Mouse (Mus musculus): ENCODE measurements around the gene Fam69a.

The Fam69a gene

GRCm38 (mm10) chr5:107908514-107909110 is 78.3 kb downstream of the Fam69a start:
- DNase-seq (ENCODE audit: low spot score in 2 of 2) = no peak

DNA sequence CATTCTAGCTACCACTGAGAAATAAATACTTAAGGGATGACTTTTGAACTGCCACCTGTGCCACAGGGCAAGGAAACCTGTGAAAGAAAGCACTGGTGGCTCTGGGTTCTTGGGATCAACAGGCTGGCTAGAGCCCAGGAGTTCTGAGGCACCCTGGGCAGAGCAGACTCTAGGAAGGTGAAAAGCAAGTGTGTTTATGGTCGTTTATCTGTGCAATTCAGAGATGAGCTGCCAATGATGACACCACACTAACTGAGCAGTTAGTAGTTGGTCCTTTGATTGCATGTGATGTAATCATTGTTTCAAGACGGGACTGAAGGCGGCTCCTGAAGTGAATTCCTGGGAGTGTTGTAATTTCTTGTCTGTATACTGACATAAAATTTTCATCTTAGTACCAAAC is 82.6 kb downstream of the Fam69a start:
- DNase-seq (ENCODE audit: low spot score in 2 of 2) = no peak

- peak; percentile 39 to 57 for DNase-seq (ENCODE audit: low spot score in 2 of 2)
Observed at GRCm38 (mm10) chr5:107901014-107901615, 85.8 kb downstream of the Fam69a start.

DNA sequence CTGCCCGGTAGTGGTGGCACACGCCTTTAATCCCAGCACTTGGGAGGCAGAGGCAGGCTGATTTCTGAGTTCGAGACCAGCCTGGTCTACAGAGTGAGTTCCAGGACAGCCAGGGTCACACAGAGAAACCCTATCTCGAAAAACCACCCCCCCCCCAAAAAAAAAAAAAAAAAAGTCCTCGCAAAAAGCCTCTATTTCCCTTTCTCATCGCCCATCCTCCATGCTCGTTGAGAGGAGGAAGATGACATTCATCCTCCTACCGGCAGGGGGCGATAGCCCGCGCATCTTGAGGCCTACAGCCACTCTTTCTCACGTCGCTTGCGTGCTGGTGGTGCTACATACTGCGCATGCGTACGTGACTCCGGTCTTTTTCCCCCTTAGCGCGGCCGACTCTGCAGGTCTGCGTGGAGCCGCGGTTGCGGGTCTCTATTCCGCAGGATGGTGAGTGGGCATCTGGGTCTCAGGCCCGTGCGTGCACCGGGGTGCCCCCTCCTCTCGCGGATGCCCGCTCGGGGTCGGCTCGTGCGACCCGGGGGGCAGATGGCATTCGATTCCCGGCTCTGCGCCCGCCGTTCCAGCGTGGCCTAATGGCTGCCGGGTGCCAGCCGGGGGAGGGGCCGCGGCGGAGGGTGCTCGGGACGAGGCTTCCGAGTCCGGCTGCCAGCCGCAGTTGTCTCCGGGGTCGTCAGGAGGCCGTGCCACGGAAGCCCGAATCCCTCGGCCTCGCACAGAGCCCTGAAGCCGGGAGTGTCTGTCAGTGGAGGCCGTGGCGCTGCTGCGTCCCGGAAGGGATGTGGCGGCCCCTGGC is 86.5 kb downstream of the Fam69a start, which contains the start of gene Rpl5:
TSS of gene Rpl5 (plus strand) at position 297 of the 808 bp plus-strand sequence.
- peak; percentile 93 to 95 for DNase-seq (ENCODE audit: low spot score in 2 of 2)

DNA sequence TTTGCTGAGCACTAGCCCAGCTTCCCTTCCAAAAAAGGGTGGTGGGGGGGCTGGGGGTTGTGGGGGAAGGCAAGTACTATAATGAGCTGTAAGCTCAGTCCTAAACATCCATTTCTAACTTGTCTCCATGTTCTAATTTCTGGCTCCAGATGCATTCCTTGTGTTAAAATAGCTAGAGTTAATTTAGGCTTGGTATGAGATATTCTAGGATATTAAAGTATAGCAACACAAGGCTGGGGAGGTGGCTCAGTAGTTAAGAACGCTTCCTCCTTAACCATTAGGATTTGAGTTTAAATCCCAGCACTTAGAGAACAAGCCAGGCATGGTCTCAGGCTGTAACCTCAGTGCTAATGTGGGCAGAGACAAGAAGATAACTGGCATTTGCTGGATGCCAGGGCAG is 90.6 kb downstream of the Fam69a start:
- no peak for DNase-seq (ENCODE audit: low spot score in 2 of 2)

GRCm38 (mm10) chr5:107894676-107895075 is 92.2 kb downstream of the Fam69a start:
- no peak for DNase-seq (ENCODE audit: low spot score in 2 of 2)

DNA sequence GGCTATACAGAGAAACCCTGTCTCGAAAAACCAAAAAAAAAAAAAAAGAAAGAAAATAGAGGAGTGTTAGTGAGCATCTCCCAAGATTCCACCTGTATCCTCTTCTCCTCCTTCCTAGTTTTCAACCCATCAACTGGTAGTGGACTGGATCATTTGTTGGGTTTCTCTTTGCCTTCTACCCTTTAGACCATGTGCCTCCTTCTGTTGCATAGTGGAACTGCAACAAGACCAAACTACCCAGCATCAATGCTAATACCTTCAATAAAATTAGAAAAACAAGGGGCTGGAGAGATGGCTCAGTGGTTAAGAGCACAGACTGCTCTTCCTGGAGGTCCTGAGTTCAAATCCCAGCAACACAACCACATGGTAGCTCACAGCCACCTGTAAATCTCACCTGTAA is 95.4 kb downstream of the Fam69a start:
- peak in 1 of 2 experiments; percentile 19 for DNase-seq (ENCODE audit: low spot score in 2 of 2)

- no peak for DNase-seq (ENCODE audit: low spot score in 2 of 2)
Observed at GRCm38 (mm10) chr5:107889994-107890888, 96.6 kb downstream of the Fam69a start.

DNA sequence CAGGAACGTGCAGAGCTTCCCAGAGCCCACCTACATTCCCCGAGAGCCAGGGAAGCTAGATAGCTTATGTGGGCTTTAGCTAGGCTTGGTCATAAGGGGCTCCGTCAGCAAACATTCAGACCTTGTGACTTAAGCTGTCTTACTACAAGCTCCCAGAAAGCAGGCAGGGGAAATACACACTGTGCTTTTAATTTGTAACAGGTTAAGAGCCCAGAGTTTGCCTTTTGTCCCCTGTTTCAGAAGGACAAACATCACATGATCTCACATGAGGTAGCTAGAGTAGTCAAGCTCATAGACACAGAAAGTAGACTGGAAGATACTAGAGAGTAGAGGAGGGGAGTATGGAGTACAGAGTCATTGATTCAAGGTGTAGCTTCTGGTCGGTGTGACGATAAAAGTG is 106.2 kb downstream of the Fam69a start:
- no peak for DNase-seq (ENCODE audit: low spot score in 2 of 2)

GRCm38 (mm10) chr5:107877053-107877452 is 109.8 kb downstream of the Fam69a start:
- no peak for DNase-seq (ENCODE audit: low spot score in 2 of 2)

DNA sequence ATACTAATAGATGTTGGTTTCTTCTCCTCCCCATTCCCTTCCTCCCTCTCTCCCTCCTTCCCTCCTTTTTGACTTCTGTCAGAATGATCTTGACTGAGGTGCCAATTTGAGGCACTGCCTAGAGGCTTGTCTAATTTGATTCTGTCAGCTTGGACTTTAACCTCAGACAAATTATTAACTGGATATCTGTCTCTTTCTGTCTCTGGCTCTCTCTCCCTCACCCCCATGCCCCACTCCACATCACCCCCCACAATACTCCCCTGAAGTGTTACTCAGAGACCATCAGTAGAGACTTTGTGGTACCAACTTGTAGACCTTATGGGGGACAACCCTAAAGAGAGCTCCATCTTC is 111.6 kb downstream of the Fam69a start:
- no peak for DNase-seq (ENCODE audit: low spot score in 2 of 2)

GRCm38 (mm10) chr5:107874561-107875260 is 112.2 kb downstream of the Fam69a start, which contains the start of gene Evi5:
Gene Evi5, minus strand, starts transcription at chr5:107875107.
- DNase-seq (ENCODE audit: low spot score in 2 of 2) = no peak

GRCm38 (mm10) chr5:107873886-107874302 is 113.0 kb downstream of the Fam69a start:
- DNase-seq (ENCODE audit: low spot score in 2 of 2) = no peak

DNA sequence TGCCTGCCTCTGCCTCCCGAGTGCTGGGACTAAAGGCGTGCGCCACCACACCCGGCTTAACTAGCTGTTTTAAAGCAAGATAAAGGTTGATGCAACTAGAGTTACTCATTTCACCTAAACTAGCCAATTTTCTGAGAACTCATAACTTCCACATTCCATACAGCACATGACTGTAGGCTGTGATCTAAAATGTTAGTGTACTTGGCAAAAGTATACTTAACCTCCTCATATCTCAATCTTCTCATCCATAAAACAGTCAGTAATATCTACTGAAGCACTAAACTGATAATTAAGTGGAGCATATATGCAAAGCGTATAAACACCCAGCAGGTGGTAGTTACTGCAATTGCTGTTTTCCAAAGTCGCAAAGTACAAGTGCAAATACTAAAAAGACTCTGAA is 113.6 kb downstream of the Fam69a start:
- no peak for DNase-seq (ENCODE audit: low spot score in 2 of 2)

DNA sequence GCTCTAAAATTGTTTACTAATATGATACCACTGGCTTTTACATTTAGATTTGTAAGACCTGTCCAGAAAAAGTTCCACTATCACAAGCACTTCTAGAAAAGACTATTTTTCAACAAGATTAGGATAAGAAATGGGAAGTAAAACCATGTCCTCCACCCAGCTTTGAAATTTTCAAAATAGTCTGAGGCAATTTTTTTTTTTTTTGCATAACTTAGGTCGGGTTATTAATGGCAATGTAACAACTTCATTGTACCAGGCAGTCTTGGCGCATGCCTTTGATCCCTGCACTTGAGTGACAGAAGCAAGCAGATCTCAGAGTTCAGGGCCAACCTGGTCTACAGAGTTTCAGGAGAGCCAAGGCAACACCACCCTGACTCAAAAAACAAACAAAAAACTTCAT is 117.2 kb downstream of the Fam69a start:
- no peak for DNase-seq (ENCODE audit: low spot score in 2 of 2)

DNA sequence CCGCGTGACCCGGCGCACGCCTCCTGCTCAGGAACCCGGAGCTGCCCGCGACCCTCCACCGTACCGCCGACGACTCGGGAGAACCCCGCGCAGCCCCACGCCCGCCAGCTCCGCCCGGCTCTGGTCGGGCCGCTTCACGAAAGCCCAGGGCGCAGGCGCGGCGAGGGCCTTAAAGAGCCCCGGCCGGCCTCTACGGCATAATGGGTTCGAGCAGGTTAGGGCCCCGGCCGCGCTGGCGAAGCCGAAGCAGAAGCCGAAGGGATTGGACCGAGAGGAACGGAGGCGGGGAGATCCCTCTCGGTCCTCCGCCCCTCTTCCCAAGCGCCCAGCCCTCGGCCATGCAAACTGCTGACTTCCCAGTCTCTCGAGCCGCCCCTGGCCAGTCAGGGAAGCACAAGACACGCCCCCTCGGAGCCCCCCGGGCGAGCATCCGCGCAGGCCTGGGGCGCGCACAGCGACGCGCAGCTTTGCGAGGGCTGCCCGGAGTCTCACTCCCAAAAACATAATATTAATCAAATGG is 117.9 kb downstream of the Fam69a start:
- DNase-seq (ENCODE audit: low spot score in 2 of 2) = peak in 1 of 2 experiments; percentile 51

DNA sequence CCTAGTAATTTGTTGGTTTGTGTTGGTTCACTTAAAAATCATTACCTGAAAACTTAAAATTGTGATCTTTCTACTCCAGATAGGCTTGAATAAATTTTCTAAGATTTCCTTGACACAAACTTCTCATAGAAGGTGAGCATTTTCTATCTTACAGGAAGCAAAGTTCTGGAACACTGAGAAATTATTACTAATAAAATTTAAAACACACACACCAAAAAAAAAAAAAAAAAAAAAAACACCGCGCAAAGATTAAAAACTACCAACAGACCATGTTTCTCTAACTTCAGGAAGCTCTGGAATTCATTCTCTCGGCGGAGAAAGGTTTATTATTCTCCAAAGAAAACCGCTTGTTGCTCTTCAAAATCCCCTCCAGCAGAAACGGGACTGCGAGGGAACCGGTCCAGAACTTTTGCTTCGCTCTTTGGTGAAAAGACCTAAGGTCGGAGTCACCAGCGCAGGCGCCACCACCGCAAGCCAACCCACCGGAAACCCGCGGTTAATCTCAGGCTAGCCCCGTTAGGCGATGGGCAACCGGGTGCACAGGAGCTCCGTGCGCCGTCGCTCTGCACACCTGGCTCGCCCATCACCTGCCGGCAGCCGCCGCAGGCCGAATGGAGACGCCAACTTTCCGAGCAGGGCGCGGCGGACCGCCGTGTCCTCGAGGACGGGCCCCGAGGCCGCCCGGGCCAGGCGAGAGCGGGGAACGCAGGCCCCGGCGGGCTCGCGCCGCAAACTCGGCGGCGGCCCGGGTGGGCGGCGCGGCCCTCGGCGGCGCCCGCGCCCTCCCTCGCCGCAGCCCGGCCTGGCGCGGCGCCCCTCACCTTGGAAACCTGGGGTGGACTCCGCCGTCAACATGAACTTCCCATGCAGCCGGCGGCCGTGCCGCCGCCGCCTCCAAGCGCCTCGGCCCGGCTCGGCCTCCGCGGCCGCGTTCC is 118.6 kb downstream of the Fam69a start:
- DNase-seq (ENCODE audit: low spot score in 2 of 2) = peak; percentile 62 to 68

GRCm38 (mm10) chr5:107866127-107867126 is 120.5 kb downstream of the Fam69a start:
- DNase-seq (ENCODE audit: low spot score in 2 of 2) = peak in 1 of 2 experiments; percentile 9

DNA sequence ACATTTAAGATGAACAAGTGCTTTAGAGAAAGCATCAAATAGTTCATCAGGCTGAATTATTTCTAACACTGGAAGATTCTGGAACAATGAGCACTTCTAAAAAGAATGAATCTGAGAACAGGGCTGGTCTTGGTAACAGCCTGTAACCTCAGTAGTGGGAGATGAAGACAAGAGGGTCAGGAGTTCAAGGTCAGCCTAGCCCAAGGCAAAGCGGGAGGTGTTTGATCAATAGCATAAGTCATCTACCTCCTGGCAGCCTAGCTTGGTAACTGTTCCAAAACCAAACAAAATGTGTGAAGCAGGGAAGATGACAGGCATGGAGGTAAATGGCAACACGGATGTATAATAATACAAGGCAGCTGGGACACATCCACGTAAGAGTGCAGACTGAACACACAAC is 122.9 kb downstream of the Fam69a start:
- no peak for DNase-seq (ENCODE audit: low spot score in 2 of 2)

Data from natural killer cell, adult 2 months (primary cell).